Mouse (Mus musculus) midbrain, embryonic 11.5 days (tissue): ENCODE data around the gene Drc7. TPM values are rescaled to one million over a fixed set of nuclear protein-coding genes. Genes with fewer than 3 reads are reported as not detected.

Source experiments
- ATAC-seq: fragments of 200-750 bp; cut with Nextera tagmentation; 2 replicates; pipeline ENCODE4 v1.8.0; 2017; ENCODE audit warnings: moderate TSS enrichment, moderate library complexity; ENCODE audit not compliant: low FRiP score
- DNase-seq: peaks from one replicate; pipeline ENCODE4 v3.0.0; 2015; ENCODE audit warnings: low spot score; ENCODE audit errors: missing footprints
- H3K27ac ChIP-seq: fragments of 300-500 bp; sonication (generic); 2 replicates; pipeline ENCODE4 v1.5.1; 2014; ENCODE audit warnings: low read depth, low read length
- H3K27me3 ChIP-seq: fragments of 300-500 bp; sonication (generic); 2 replicates; pipeline ENCODE4 v1.6.1; 2014; ENCODE audit warnings: mild to moderate bottlenecking, low read length, moderate library complexity, mixed read lengths; ENCODE audit not compliant: control insufficient read depth, insufficient read depth
- H3K36me3 ChIP-seq: fragments of 300-500 bp; sonication (generic); 2 replicates; pipeline ENCODE4 v1.6.1; 2014; ENCODE audit warnings: mild to moderate bottlenecking, low read length, moderate library complexity, mixed read lengths; ENCODE audit not compliant: control insufficient read depth, insufficient read depth
- H3K4me1 ChIP-seq: fragments of 300-500 bp; sonication (generic); 2 replicates; pipeline ENCODE4 v1.6.1; 2014; ENCODE audit warnings: low read length; ENCODE audit not compliant: control insufficient read depth, insufficient read depth
- H3K4me2 ChIP-seq: fragments of 300-500 bp; sonication (generic); 2 replicates; pipeline ENCODE4 v1.6.1; 2014; ENCODE audit warnings: mild to moderate bottlenecking, moderate library complexity
- H3K4me3 ChIP-seq: fragments of 300-500 bp; sonication (generic); 2 replicates; pipeline ENCODE4 v1.5.1; 2014; ENCODE audit warnings: low read depth, low read length
- H3K9ac ChIP-seq: fragments of 300-500 bp; sonication (generic); 2 replicates; pipeline ENCODE4 v1.6.1; 2014; ENCODE audit warnings: low read length
- H3K9me3 ChIP-seq: fragments of 300-500 bp; sonication (generic); 2 replicates; pipeline ENCODE4 v1.6.1; 2016; ENCODE audit warnings: low read length; ENCODE audit not compliant: control insufficient read depth
- WGBS: fragments of 180-500 bp; shearing (Covaris S2); extraction: QIAGEN DNeasy Blood & Tissue Kit; methylation state at CpG from one replicate; pipeline ENCODE4 v1.1.7; 2014; 5-methylcytosine and 5-hydroxymethylcytosine counted together
- polyA plus RNA-seq: library from polyadenylated mRNA; unstranded; fragments of >200 nt; fragmentation: Nextera tagmentation; extraction: Ambion mirVana; gene quantifications from 2 replicates; pipeline ENCODE4 v1.2.1, GENCODE M21; 2014

Drc7 gene
- polyA plus RNA-seq, 1 experiment from 2014 or later = 0.14 TPM

GRCm38 (mm10) chr8:95049636-95050035, 5.3 kb upstream of the Drc7 start:
- Histone ChIP-seq H3K27me3 (no peaks in the 10 kb centered on the region), H3K9ac (no peak overlapping the region), H3K4me3 (no peak overlapping the region), H3K4me1 (peaks cover 5% of the 10 kb centered on the region; the same call in 1 of the 2 replicates), H3K9me3 (no peaks in the 10 kb centered on the region), H3K36me3 (no peaks in the 10 kb centered on the region), H3K4me2 (no peak overlapping the region), H3K27ac (no peak overlapping the region)
- DNase-seq (no peak), ATAC-seq (no peak)
- WGBS = 76% methylated on average over 2 of the region's 2 CpGs

GRCm38 (mm10) chr8:95054438-95054837, 465 bp upstream of the Drc7 start:
- no peak for ATAC-seq
- no peaks in the 10 kb centered on the region for H3K4me1 ChIP-seq
- H3K9me3 ChIP-seq = no peaks in the 10 kb centered on the region
- no peak overlapping the region for H3K4me2 ChIP-seq
- H3K27ac ChIP-seq = no peak overlapping the region
- DNase-seq = no peak
- no peaks in the 10 kb centered on the region for H3K36me3 ChIP-seq
- WGBS = 61% methylated on average over 6 of the region's 6 CpGs
- H3K27me3 ChIP-seq = no peaks in the 10 kb centered on the region
- H3K9ac ChIP-seq = no peak overlapping the region
- H3K4me3 ChIP-seq = no peak overlapping the region

- H3K27me3 ChIP-seq = no peaks in the 10 kb centered on the region
- no peak overlapping the region for H3K9ac ChIP-seq
- no peaks in the 10 kb centered on the region for H3K4me1 ChIP-seq
- ATAC-seq (no peak), DNase-seq (no peak)
- no peaks in the 10 kb centered on the region for H3K9me3 ChIP-seq
- no peak overlapping the region for H3K4me2 ChIP-seq
- H3K4me3 ChIP-seq = no peak overlapping the region
- 96% methylated on average over 5 of the region's 5 CpGs for whole genome bisulfite sequencing
- no peak overlapping the region for H3K27ac ChIP-seq
- no peaks in the 10 kb centered on the region for H3K36me3 ChIP-seq
These were observed 1.5 kb downstream of the Drc7 start for GRCm38 (mm10) chr8:95056414-95056813.

GRCm38 (mm10) chr8:95058661-95059060, 3.8 kb downstream of the Drc7 start:
- no peak for ATAC-seq
- no peaks in the 10 kb centered on the region for H3K4me1 ChIP-seq
- H3K27me3 ChIP-seq = no peaks in the 10 kb centered on the region
- no peaks in the 10 kb centered on the region for H3K9me3 ChIP-seq
- H3K4me3 ChIP-seq = no peak overlapping the region
- no peak overlapping the region for H3K27ac ChIP-seq
- H3K36me3 ChIP-seq = no peaks in the 10 kb centered on the region
- no peak overlapping the region for H3K4me2 ChIP-seq
- DNase-seq = no peak
- WGBS = 74% methylated on average over 6 of the region's 6 CpGs
- H3K9ac ChIP-seq = no peak overlapping the region

GRCm38 (mm10) chr8:95059812-95060533, 5.1 kb downstream of the Drc7 start:
- H3K27me3 ChIP-seq = no peaks in the 10 kb centered on the region
- no peaks in the 10 kb centered on the region for H3K9me3 ChIP-seq
- no peaks in the 10 kb centered on the region for H3K36me3 ChIP-seq
- H3K4me1 ChIP-seq = no peaks in the 10 kb centered on the region
- H3K4me3 ChIP-seq = no peak overlapping the region
- 72% methylated on average over 6 of the region's 6 CpGs for WGBS
- no peak overlapping the region for H3K27ac ChIP-seq
- no peak overlapping the region for H3K4me2 ChIP-seq
- no peak for DNase-seq
- ATAC-seq = no peak
- H3K9ac ChIP-seq = no peak overlapping the region

GRCm38 (mm10) chr8:95064531-95064930, 9.6 kb downstream of the Drc7 start:
- DNase-seq (no peak), ATAC-seq (no peak)
- H3K36me3 ChIP-seq = no peaks in the 10 kb centered on the region
- no peak overlapping the region for H3K4me2 ChIP-seq
- no peak overlapping the region for H3K4me3 ChIP-seq
- WGBS = 91% methylated on average over 2 of the region's 2 CpGs
- H3K4me1 ChIP-seq = no peaks in the 10 kb centered on the region
- H3K27ac ChIP-seq = no peak overlapping the region
- H3K9me3 ChIP-seq = no peaks in the 10 kb centered on the region
- H3K27me3 ChIP-seq = no peaks in the 10 kb centered on the region
- no peak overlapping the region for H3K9ac ChIP-seq

GRCm38 (mm10) chr8:95067582-95067981, 12.7 kb downstream of the Drc7 start:
- Histone ChIP-seq H3K9me3 (no peaks in the 10 kb centered on the region), H3K36me3 (no peaks in the 10 kb centered on the region), H3K4me3 (no peak overlapping the region), H3K9ac (no peak overlapping the region), H3K4me1 (no peaks in the 10 kb centered on the region), H3K4me2 (no peak overlapping the region), H3K27ac (no peak overlapping the region), H3K27me3 (no peaks in the 10 kb centered on the region)
- DNase-seq (no peak), ATAC-seq (no peak)
- WGBS = 48% methylated on average over 3 of the region's 3 CpGs

- H3K4me1 ChIP-seq = peaks cover 4% of the 10 kb centered on the region; the same call in 1 of the 2 replicates
- 77% methylated on average over 3 of the region's 3 CpGs for WGBS
These were observed 20.6 kb downstream of the Drc7 start for GRCm38 (mm10) chr8:95075504-95075903.

GRCm38 (mm10) chr8:95076151-95076550, 21.2 kb downstream of the Drc7 start:
- Histone ChIP-seq H3K4me3 (no peak overlapping the region), H3K4me2 (no peak overlapping the region), H3K9me3 (no peaks in the 10 kb centered on the region), H3K36me3 (no peaks in the 10 kb centered on the region), H3K27me3 (no peaks in the 10 kb centered on the region), H3K4me1 (peaks cover 4% of the 10 kb centered on the region; the same call in 1 of the 2 replicates), H3K27ac (no peak overlapping the region), H3K9ac (no peak overlapping the region)
- ATAC-seq (no peak), DNase-seq (no peak)
- WGBS = 79% methylated on average over 17 of the region's 17 CpGs

More at GRCm38 (mm10) chr8:95075504-95075903, 20.6 kb downstream of the Drc7 start:
- no peaks in the 10 kb centered on the region for H3K27me3 ChIP-seq
- H3K4me3 ChIP-seq = no peak overlapping the region
- no peak overlapping the region for H3K9ac ChIP-seq
- ATAC-seq = no peak
- no peaks in the 10 kb centered on the region for H3K36me3 ChIP-seq
- DNase-seq = peak; percentile 19
- no peak overlapping the region for H3K27ac ChIP-seq
- H3K4me2 ChIP-seq = no peak overlapping the region
- H3K9me3 ChIP-seq = no peaks in the 10 kb centered on the region
